Mouse (Mus musculus) hindbrain, embryonic 13.5 days (tissue): ENCODE results near the gene Mog. TPM values are rescaled to one million over a fixed set of nuclear protein-coding genes. Genes with fewer than 3 reads are reported as not detected.
A peak's percentile ranks its signal among the peaks of the same experiment; 100 is the strongest.

Experiments used
- ATAC-seq: fragments of 200-750 bp; cut with Nextera tagmentation; 2 replicates; pipeline ENCODE4 v1.8.0; 2017; ENCODE audit warnings: moderate TSS enrichment; ENCODE audit not compliant: low FRiP score
- H3K27ac ChIP-seq: fragments of 300-500 bp; sonication (generic); 2 replicates; pipeline ENCODE4 v1.5.1; 2015; ENCODE audit warnings: inconsistent platforms, mild to moderate bottlenecking, moderate library complexity
- H3K27me3 ChIP-seq: fragments of 300-500 bp; sonication (generic); 2 replicates; pipeline ENCODE4 v1.6.1; 2015; ENCODE audit warnings: mild to moderate bottlenecking, inconsistent platforms
- H3K36me3 ChIP-seq: fragments of 300-500 bp; sonication (generic); 2 replicates; pipeline ENCODE4 v1.6.1; 2015; ENCODE audit warnings: mild to moderate bottlenecking, inconsistent platforms
- H3K4me1 ChIP-seq: fragments of 300-500 bp; sonication (generic); replicated peaks from 2 replicates; pipeline ENCODE4 v1.6.1; 2015; ENCODE audit warnings: inconsistent platforms
- H3K4me2 ChIP-seq: fragments of 300-500 bp; sonication (generic); 2 replicates; pipeline ENCODE4 v1.6.1; 2015; ENCODE audit warnings: inconsistent platforms, mild to moderate bottlenecking, moderate library complexity
- H3K4me3 ChIP-seq: fragments of 300-500 bp; sonication (generic); 2 replicates; pipeline ENCODE4 v1.5.1; 2015; ENCODE audit warnings: mild to moderate bottlenecking, inconsistent platforms
- H3K9ac ChIP-seq: fragments of 300-500 bp; sonication (generic); 2 replicates; pipeline ENCODE4 v1.6.1; 2015; ENCODE audit warnings: mild to moderate bottlenecking, inconsistent platforms
- H3K9me3 ChIP-seq: fragments of 300-500 bp; sonication (generic); 2 replicates; pipeline ENCODE4 v1.6.1; 2016; ENCODE audit warnings: inconsistent platforms
- WGBS: fragments of 180-500 bp; shearing (Covaris S2); methylation state at CpG from one replicate; pipeline ENCODE4 v1.1.7; 2015; 5-methylcytosine and 5-hydroxymethylcytosine counted together
- polyA plus RNA-seq: library from polyadenylated mRNA; unstranded; fragments of >200 nt; fragmentation: Nextera tagmentation; extraction: Ambion mirVana; gene quantifications from 2 replicates; pipeline ENCODE4 v1.2.1, GENCODE M21; 2015

Mog gene
- polyA plus RNA-seq, 1 experiment from 2014 or later: 1.3 TPM

DNA sequence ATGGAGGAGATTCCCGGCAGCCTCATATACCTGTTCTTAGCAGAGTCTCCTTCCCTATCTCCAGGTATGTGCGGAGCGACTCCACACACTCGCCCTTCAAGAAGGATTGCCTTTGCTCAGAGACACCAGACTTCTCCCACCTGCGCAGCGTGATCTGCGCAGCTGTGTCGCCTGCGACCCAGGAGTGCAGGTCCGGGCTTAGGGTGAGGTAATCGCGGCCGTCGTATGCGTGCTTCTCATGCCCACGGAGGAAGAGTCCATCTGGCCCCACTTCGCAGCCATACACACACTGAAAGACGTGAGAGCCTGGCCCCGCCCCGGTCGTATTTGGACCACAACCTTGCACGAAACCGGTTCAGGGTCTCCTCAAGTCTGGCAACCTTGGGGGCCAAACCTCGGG, 34.7 kb downstream of the Mog start:
- H3K27ac ChIP-seq: no peak overlapping the region
- ATAC-seq: peak; percentile 39; the same call in 1 of the 2 replicates
- H3K4me2 ChIP-seq: peak overlapping the region; percentile 32
- peak overlapping the region; percentile 18 for H3K4me3 ChIP-seq
- no peaks in the 10 kb centered on the region for H3K36me3 ChIP-seq
- H3K27me3 ChIP-seq: peaks cover 39% of the 10 kb centered on the region
- WGBS: 5% methylated on average over 24 of the region's 24 CpGs
- no peaks in the 10 kb centered on the region; the same call in 1 of the 2 replicates for H3K4me1 ChIP-seq
- peak overlapping the region; percentile 56; the same call in 1 of the 2 replicates for H3K9ac ChIP-seq
- no peaks in the 10 kb centered on the region for H3K9me3 ChIP-seq

DNA sequence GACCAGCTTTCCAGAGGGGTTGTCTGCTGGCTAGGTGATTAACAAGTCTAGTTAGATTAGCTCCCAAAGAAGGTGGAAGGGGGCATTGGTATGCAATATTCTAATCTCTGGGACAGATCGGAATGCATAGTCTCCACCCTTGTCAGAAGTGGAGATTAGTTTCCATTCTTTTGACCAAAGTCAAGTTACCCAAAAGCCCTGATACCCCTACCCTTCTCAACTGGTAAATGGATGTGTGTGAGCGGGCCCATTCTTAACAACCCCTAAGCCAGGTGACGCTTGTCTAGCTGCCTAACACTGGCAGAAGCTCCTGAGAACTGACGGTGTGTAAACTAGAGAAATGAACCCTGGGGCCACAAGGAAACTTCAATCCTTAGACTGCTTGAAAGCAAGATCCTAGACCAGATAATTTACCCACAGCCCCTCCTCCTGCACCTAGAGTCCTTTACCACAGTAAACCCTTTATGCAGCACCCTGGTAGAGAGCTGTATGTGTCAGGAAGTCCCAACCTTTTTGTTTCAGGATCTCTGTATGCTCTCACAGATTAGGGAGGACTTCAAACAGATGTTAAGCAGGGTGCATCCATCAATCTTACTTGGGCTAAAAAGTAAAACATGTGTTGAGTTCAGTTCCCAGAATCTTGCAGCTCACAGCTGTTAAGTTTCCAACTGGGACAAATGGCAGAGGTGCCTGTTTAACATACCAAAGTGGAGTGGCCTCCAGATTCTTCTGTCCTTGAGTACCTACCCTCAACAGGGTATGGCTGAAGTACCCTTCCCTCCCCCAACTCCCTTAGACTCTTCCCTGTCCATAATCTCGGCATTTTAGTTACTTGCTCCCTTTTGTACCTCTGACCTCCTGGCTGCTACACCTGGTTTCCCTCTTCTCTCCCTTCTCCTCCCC, 40.7 kb downstream of the Mog start:
- Histone ChIP-seq H3K4me2 (no peak overlapping the region), H3K27me3 (peaks cover 24% of the 10 kb centered on the region), H3K9me3 (no peaks in the 10 kb centered on the region), H3K36me3 (no peaks in the 10 kb centered on the region), H3K27ac (no peak overlapping the region), H3K9ac (no peak overlapping the region), H3K4me1 (peaks cover 3% of the 10 kb centered on the region; the same call in 1 of the 2 replicates), H3K4me3 (no peak overlapping the region)
- ATAC-seq: no peak
- WGBS: 47% methylated on average over 5 of the region's 5 CpGs

DNA sequence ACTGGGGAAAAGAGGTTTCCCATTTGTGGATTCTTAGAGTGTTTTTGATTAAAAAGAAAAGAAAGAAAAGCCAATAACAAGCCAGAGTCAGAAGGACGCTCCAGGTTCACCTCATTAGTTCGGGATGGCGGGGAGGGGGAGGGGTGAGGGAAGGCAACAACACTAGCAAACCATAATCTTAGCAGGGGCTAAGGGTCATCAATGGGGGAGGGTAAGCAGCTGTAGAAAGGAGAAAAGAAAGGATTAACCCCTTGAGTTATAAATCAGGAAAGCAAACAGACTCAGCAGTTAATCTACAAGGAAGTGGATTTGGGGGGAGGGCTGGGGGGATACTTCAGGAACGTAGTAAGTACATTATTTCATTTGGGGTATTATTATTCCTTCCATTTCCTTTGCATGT, 41.4 kb downstream of the Mog start:
- Histone ChIP-seq H3K9me3 (no peaks in the 10 kb centered on the region), H3K4me2 (no peak overlapping the region), H3K36me3 (no peaks in the 10 kb centered on the region), H3K27me3 (peaks cover 18% of the 10 kb centered on the region), H3K27ac (no peak overlapping the region), H3K9ac (no peak overlapping the region), H3K4me3 (no peak overlapping the region), H3K4me1 (peaks cover 3% of the 10 kb centered on the region; the same call in 1 of the 2 replicates)
- WGBS: 17% methylated on average over 4 of the region's 4 CpGs
- ATAC-seq: no peak

DNA sequence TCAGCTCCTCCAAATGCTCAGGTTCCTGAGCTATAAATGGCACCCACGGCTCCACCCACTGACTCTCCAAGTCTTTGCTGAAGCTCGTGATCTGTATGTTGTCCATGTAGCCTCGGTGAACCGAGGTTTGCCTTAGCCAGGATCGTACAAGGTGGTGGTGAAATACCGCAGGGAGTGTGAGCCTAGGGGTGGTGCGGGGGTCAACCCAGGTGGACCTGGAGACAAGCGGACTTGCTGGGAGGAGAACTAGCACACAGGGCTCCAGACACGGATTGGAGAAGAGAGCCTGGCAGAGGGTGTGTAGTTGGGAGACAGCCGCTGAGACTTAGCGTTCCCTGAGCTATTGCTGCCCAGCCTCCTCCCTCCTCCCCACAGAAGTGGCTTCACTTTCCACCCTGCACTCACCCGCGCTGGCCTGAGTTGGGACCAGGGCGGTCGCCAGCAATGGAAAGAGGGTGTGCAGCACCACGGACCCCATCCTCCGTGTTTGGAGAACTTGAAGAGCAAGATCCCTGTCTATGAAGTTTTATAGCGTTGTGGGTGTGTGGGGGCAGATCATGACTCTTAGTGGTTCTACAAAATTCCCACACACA, 41.9 kb downstream of the Mog start, which contains the start of gene 2410137M14Rik:
TSS of gene 2410137M14Rik (minus strand) at position 17 of the 593 bp plus-strand sequence.
- Histone ChIP-seq H3K9me3 (no peaks in the 10 kb centered on the region), H3K4me3 (no peak within 1 kb of the TSS), H3K4me2 (0 out of 2 replicates have a peak within 1 kb of the TSS, but pooled peaks have one; percentile 15), H3K9ac (no peak within 1 kb of the TSS), H3K27me3 (peaks cover 18% of the 10 kb centered on the region), H3K4me1 (peaks cover 3% of the 10 kb centered on the region; the same call in 1 of the 2 replicates), H3K27ac (no peak within 1 kb of the TSS), H3K36me3 (no peaks in the 10 kb centered on the region)
- 20% methylated on average over 18 of the region's 18 CpGs for WGBS
- 0 out of 2 replicates have a peak, but pooled peaks have one; percentile 49 for ATAC-seq

DNA sequence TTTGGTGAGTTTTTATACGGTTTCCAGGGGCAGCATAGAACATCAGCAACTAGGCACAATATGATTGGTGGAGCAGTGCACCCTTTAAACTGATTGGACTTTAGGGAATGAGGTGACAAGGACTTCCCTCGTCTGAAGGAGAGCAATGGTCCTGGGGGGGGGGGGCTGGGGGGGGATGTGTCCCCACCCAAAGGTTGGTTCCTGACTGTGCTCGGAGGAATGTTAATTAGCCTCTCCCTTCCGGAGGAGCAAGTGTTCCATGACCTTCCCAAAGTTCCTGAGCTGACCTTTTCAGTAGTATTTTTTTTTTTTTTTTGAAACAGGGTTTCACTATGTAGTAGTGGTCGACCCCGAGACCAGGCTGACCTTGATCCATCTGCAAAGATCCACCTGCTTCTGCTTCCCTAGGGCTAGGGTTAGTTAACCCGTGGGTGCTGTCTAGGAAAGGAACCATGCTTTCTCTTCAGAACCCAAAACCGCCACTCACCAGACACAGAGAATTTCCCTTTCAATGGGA, 49.9 kb downstream of the Mog start:
- H3K9ac ChIP-seq: no peak overlapping the region
- no peak overlapping the region for H3K27ac ChIP-seq
- no peaks in the 10 kb centered on the region for H3K36me3 ChIP-seq
- 79% methylated on average over 8 of the region's 8 CpGs for WGBS
- ATAC-seq: no peak
- H3K4me1 ChIP-seq: no peaks in the 10 kb centered on the region
- no peak overlapping the region for H3K4me3 ChIP-seq
- H3K27me3 ChIP-seq: no peaks in the 10 kb centered on the region
- H3K9me3 ChIP-seq: no peaks in the 10 kb centered on the region
- no peak overlapping the region for H3K4me2 ChIP-seq

DNA sequence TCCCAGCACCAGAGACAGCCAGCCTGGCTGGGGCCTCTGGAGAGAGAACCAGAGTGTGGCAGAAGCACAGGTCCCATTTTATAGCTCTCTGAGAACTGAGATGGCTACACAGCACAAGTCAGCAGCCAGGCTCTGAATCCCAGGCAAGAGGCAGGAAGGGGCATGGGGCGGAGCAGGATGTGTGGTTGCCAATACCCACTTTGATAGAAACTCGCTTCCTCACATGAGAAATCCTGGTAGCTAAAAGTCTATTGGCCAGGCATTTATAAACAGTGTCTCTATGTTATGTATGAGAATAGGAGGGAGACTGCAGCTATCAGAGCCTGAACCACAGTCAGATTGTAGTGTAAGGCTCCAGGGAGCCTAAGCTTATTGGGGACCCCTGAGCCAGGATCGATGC, 50.4 kb downstream of the Mog start:
- Histone ChIP-seq H3K27ac (no peak overlapping the region), H3K4me2 (no peak overlapping the region), H3K9ac (no peak overlapping the region), H3K4me1 (no peaks in the 10 kb centered on the region), H3K27me3 (no peaks in the 10 kb centered on the region), H3K36me3 (no peaks in the 10 kb centered on the region), H3K9me3 (no peaks in the 10 kb centered on the region), H3K4me3 (no peak overlapping the region)
- 81% methylated on average over 3 of the region's 3 CpGs for WGBS
- no peak for ATAC-seq

DNA sequence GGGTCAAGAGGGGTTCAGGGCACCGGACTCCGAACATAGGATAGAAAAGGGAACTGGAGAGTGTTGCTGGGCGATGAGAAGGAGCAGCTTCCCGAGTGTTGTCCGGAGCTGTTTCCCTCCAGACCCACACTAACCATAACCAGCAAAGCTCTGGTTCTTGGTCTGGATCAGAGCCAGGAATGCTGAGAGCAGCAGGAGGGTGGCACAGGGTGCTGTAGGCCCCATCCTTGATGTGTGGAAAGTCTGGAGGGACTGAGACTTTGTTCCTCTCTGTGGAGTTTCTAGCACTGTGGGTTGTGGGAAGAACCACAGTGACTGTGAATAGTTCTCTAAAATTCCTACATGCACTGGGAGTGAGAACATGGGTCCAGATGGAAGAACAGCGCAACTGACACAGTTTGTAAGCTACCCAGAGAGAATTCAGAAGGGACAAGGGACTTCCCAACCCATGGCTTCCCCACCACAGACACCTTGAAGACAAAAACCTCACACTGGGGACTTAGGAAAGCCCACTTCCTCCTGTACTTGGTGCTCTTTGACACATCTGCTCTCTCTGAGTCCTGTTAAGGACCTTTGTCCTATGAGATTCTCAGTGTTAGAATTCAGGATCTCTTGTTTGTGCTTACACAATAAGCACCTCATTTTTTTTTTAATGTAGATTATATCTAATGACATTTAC, 51.9 kb downstream of the Mog start:
- H3K4me3 ChIP-seq: no peak overlapping the region
- no peak for ATAC-seq
- no peak overlapping the region for H3K4me2 ChIP-seq
- H3K27ac ChIP-seq: no peak overlapping the region
- no peaks in the 10 kb centered on the region for H3K36me3 ChIP-seq
- 92% methylated on average over 6 of the region's 6 CpGs for WGBS
- no peak overlapping the region for H3K9ac ChIP-seq
- H3K9me3 ChIP-seq: no peaks in the 10 kb centered on the region
- H3K4me1 ChIP-seq: no peaks in the 10 kb centered on the region
- H3K27me3 ChIP-seq: no peaks in the 10 kb centered on the region

DNA sequence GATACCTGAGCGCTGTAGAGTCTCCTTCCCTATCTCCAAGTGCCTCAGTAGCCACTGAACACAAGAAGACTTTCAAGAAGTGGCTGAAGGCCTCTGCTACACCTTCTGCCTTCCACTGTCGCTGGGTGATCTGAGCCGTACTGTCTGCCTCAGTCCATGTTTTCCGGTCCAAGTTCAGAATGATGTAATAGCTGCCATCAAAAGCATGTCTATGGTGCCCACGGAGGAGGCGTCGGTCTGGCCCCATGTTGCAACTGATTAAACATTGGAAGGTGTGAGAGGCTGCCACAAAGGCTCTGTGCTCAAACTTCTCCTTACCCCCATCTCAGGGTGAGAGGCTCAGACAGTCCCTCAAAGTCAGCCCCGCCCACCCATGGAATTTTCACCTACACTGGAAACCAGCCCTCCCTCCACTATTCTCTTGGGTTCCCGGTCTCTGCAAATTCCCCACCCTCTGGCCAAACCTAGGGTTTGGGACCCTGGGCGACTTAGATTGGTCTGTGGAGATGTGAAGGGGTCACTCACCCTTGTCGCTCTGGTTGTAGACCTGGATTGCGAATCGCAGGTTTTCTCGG, 52.8 kb downstream of the Mog start:
- WGBS: 85% methylated on average over 14 of the region's 14 CpGs
- ATAC-seq: no peak

DNA sequence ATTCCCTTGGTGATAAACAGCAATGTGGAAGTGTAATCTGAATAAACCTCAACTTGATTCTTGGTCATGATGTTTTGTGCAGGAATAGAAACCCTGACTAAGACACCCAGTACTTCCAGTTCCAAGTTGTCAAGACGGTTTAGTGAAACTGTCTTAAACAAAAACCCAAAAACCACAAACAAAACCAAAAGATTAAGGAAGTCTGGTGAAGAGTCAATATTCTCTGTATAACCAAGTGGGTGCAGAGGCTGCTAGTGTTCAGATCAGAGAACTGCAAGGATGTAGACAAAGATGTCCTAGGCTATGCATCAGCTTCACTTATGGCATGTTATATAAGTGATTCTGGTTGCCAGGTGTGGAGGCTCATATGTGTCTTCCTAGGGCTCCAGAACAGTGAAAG, 56.3 kb downstream of the Mog start:
- Histone ChIP-seq H3K9ac (no peak overlapping the region), H3K27ac (no peak overlapping the region), H3K4me1 (no peaks in the 10 kb centered on the region), H3K36me3 (no peaks in the 10 kb centered on the region), H3K4me2 (no peak overlapping the region), H3K27me3 (no peaks in the 10 kb centered on the region), H3K4me3 (no peak overlapping the region), H3K9me3 (no peaks in the 10 kb centered on the region)
- 83% methylated on average over 1 of the region's 1 CpGs for WGBS
- no peak for ATAC-seq

More for the DNA sequence above, 52.8 kb downstream of the Mog start:
- Histone ChIP-seq H3K4me1 (no peaks in the 10 kb centered on the region), H3K27ac (no peak overlapping the region), H3K4me3 (no peak overlapping the region), H3K36me3 (no peaks in the 10 kb centered on the region), H3K9me3 (no peaks in the 10 kb centered on the region), H3K27me3 (no peaks in the 10 kb centered on the region), H3K9ac (no peak overlapping the region), H3K4me2 (no peak overlapping the region)

DNA sequence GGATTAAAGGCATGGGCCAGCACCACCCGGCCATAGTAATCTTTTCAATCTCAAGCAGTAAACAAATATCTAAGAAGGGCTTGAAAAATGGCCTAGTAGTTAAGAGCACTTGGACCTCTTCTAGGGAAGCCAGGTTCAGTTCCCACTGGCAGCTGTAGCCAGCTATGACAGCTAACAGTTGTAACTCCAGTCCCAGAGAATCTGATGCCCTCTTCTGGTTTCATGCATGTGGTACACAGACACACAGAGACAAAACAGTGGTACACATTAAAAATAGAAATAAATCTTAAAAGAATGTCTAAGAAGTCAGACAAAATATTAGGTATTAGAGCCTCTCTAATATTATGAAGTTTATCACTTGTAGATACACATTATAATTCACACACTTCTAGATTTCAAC, 62.1 kb downstream of the Mog start:
- H3K9ac ChIP-seq: no peak overlapping the region
- no peak overlapping the region for H3K4me2 ChIP-seq
- H3K36me3 ChIP-seq: peaks cover 3% of the 10 kb centered on the region; the same call in 1 of the 2 replicates
- H3K9me3 ChIP-seq: no peaks in the 10 kb centered on the region
- no peak overlapping the region for H3K27ac ChIP-seq
- peaks cover 23% of the 10 kb centered on the region for H3K4me1 ChIP-seq
- H3K27me3 ChIP-seq: no peaks in the 10 kb centered on the region
- no peak overlapping the region for H3K4me3 ChIP-seq
- WGBS: 80% methylated on average over 1 of the region's 1 CpGs
- no peak for ATAC-seq
